Mouse (Mus musculus) kidney, postnatal 0 days (tissue): ENCODE measurements around the gene Hivep1. TPM values are rescaled to one million over a fixed set of nuclear protein-coding genes. Genes with fewer than 3 reads are reported as not detected.

Experiments used
- ATAC-seq: fragments of 200-750 bp; cut with Nextera tagmentation; replicated peaks from 2 replicates; pipeline ENCODE4 v1.8.0; 2017; ENCODE audit warnings: low read depth, moderate number of reproducible peaks, moderate TSS enrichment, moderate library complexity; ENCODE audit not compliant: low FRiP score
- DNase-seq: peaks from one replicate; pipeline ENCODE4 v3.0.0-alpha.2; 2016; ENCODE audit warnings: low spot score
- H3K27ac ChIP-seq: fragments of 300-500 bp; sonication (generic); 2 replicates; pipeline ENCODE4 v1.5.1; 2014; ENCODE audit warnings: mild to moderate bottlenecking
- H3K27me3 ChIP-seq: fragments of 300-500 bp; sonication (generic); 2 replicates; pipeline ENCODE4 v1.6.1; 2014; ENCODE audit warnings: low read length, mixed read lengths; ENCODE audit not compliant: insufficient read depth
- H3K36me3 ChIP-seq: fragments of 300-500 bp; sonication (generic); 2 replicates; pipeline ENCODE4 v1.6.1; 2014; ENCODE audit warnings: low read length, mixed read lengths; ENCODE audit not compliant: insufficient read depth
- H3K4me1 ChIP-seq: fragments of 300-500 bp; sonication (generic); replicated peaks from 2 replicates; pipeline ENCODE4 v1.6.1; 2014; ENCODE audit warnings: antibody characterized with exemption, low read length, mixed read lengths; ENCODE audit not compliant: insufficient read depth
- H3K4me2 ChIP-seq: fragments of 300-500 bp; sonication (generic); 2 replicates; pipeline ENCODE4 v1.6.1; 2014; ENCODE audit warnings: mild to moderate bottlenecking, low read length, moderate library complexity, mixed read lengths
- H3K4me3 ChIP-seq: fragments of 300-500 bp; sonication (generic); replicated peaks from 2 replicates; pipeline ENCODE4 v1.5.1; 2014; ENCODE audit warnings: low read depth, low read length
- H3K9ac ChIP-seq: fragments of 300-500 bp; sonication (generic); 2 replicates; pipeline ENCODE4 v1.6.1; 2014; ENCODE audit warnings: low read depth, low read length
- H3K9me3 ChIP-seq: fragments of 300-500 bp; sonication (generic); replicated peaks from 2 replicates; pipeline ENCODE4 v1.6.1; 2016; ENCODE audit warnings: low read length, inconsistent platforms, mixed read lengths
- CTCF ChIP-seq: IDR thresholded peaks from 2 replicates; pipeline ENCODE4 v1.5.1; 2016; ENCODE audit warnings: antibody characterized with exemption, low read depth, mild to moderate bottlenecking, moderate library complexity
- WGBS: fragments of 180-500 bp; shearing (Covaris S2); extraction: QIAGEN DNeasy Blood & Tissue Kit; methylation state at CpG from one replicate; pipeline ENCODE4 v1.1.7; 2014; 5-methylcytosine and 5-hydroxymethylcytosine counted together
- polyA plus RNA-seq: library from polyadenylated mRNA; unstranded; fragments of >200 nt; fragmentation: Nextera tagmentation; extraction: Ambion mirVana; gene quantifications from 2 replicates; pipeline ENCODE4 v1.2.1, GENCODE M21; 2015

The Hivep1 gene
- polyA plus RNA-seq, 1 experiment from 2014 or later: 10.6 TPM

GRCm38 (mm10) chr13:42048991-42049773 lies 2.6 kb upstream of the Hivep1 start:
- ATAC-seq (no peak), DNase-seq (peak; percentile 76)
- Histone ChIP-seq H3K4me3 (peak overlapping the region; percentile 95), H3K9me3 (no peaks in the 10 kb centered on the region), H3K27ac (peak overlapping the region; percentile 95), H3K4me2 (peak overlapping the region; percentile 92), H3K9ac (peak overlapping the region; percentile 86), H3K4me1 (peaks cover 8% of the 10 kb centered on the region; the same call in 1 of the 2 replicates), H3K36me3 (no peaks in the 10 kb centered on the region), H3K27me3 (no peaks in the 10 kb centered on the region)
- under 1% methylated on average over 48 of the region's 48 CpGs for WGBS
- TF ChIP-seq CTCF: no peak

GRCm38 (mm10) chr13:42049774-42050125 lies 2.1 kb upstream of the Hivep1 start:
- no peak for ATAC-seq
- peaks cover 8% of the 10 kb centered on the region; the same call in 1 of the 2 replicates for H3K4me1 ChIP-seq
- peak overlapping the region; percentile 92 for H3K4me2 ChIP-seq
- H3K27me3 ChIP-seq: no peaks in the 10 kb centered on the region
- peak; percentile 65 for DNase-seq
- H3K9me3 ChIP-seq: no peaks in the 10 kb centered on the region
- H3K36me3 ChIP-seq: no peaks in the 10 kb centered on the region
- peak overlapping the region; percentile 95 for H3K27ac ChIP-seq
- peak overlapping the region; percentile 86 for H3K9ac ChIP-seq
- peak overlapping the region; percentile 95 for H3K4me3 ChIP-seq
- WGBS: 2% methylated on average over 8 of the region's 8 CpGs
- no peak for TF ChIP-seq CTCF

GRCm38 (mm10) chr13:42050160-42050559 lies 1.7 kb upstream of the Hivep1 start:
- Histone ChIP-seq H3K27me3 (no peaks in the 10 kb centered on the region), H3K4me1 (peaks cover 8% of the 10 kb centered on the region; the same call in 1 of the 2 replicates), H3K4me3 (peak overlapping the region; percentile 95), H3K9me3 (no peaks in the 10 kb centered on the region), H3K36me3 (no peaks in the 10 kb centered on the region), H3K27ac (peak overlapping the region; percentile 98), H3K9ac (0 out of 2 replicates have a peak overlapping the region, but pooled peaks have one; percentile 95), H3K4me2 (peak overlapping the region; percentile 92)
- DNase-seq (peak; percentile 41), ATAC-seq (no peak)
- WGBS: 12% methylated on average over 3 of the region's 3 CpGs
- TF ChIP-seq CTCF: no peak

GRCm38 (mm10) chr13:42050880-42051201 lies 980 bp upstream of the Hivep1 start:
- WGBS: under 1% methylated on average over 10 of the region's 10 CpGs
- H3K9ac ChIP-seq: peak overlapping the region; percentile 95; the same call in 1 of the 2 replicates
- no peaks in the 10 kb centered on the region for H3K27me3 ChIP-seq
- H3K27ac ChIP-seq: peak overlapping the region; percentile 98
- peak overlapping the region; percentile 95 for H3K4me3 ChIP-seq
- no peaks in the 10 kb centered on the region for H3K9me3 ChIP-seq
- DNase-seq (no peak), ATAC-seq (no peak)
- no peak for TF ChIP-seq CTCF
- peak overlapping the region; percentile 92 for H3K4me2 ChIP-seq
- peaks cover 8% of the 10 kb centered on the region; the same call in 1 of the 2 replicates for H3K4me1 ChIP-seq
- H3K36me3 ChIP-seq: 0 out of 2 replicates have a peak, but pooled peaks cover 4% of the 10 kb centered on the region

- peak overlapping the region; percentile 95 for H3K4me3 ChIP-seq
- no peaks in the 10 kb centered on the region for H3K9me3 ChIP-seq
- DNase-seq (peak; percentile 98), ATAC-seq (peak; percentile 90)
- TF ChIP-seq CTCF: no peak
- peaks cover 8% of the 10 kb centered on the region; the same call in 1 of the 2 replicates for H3K4me1 ChIP-seq
- H3K27me3 ChIP-seq: no peaks in the 10 kb centered on the region
- H3K36me3 ChIP-seq: peaks cover 6% of the 10 kb centered on the region; the same call in 1 of the 2 replicates
- WGBS: 0% methylated on average over 34 of the region's 51 CpGs
- peak overlapping the region; percentile 95 for H3K9ac ChIP-seq
- H3K4me2 ChIP-seq: peak overlapping the region; percentile 92
- H3K27ac ChIP-seq: peak overlapping the region; percentile 98
These were observed 467 bp upstream of the Hivep1 start for GRCm38 (mm10) chr13:42051202-42051906.
